Mouse (Mus musculus): ENCODE results near the gene Rps27rt.

DNA sequence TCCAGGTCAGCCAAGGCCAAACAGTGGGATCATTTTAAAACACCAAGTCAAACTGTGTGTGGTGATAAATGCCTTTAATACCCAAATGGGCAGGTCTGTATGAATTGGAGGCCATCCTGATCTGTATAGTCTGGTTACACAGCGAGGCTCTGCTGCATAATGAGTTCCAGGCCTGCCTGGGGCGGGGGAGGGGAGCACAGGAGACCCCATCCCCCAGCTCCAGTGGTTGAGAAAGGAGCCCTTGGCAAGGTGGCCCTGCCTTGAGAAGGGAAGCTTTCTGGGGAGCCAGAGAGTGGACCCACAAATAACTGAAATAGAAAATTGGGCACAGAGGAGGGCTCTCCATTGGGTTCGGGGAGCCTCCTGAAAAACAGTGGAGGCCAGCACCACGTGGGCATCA, 47.2 kb downstream of the Rps27rt start:
- TF ChIP-seq CTCF (IDR thresholded peaks at IDR 0.05; ENCODE audit: borderline replicate concordance, control insufficient read depth, extremely low read depth, insufficient read depth, low read length, poor library complexity): no peak
- TF ChIP-seq POLR2A (IDR thresholded peaks at IDR 0.05; ENCODE audit: control insufficient read depth, extremely low read depth, insufficient read depth, low read length, poor library complexity): no peak

Data from thymus, adult 2 months (tissue).